Mouse (Mus musculus) common myeloid progenitor, adult 5-6 weeks (primary cell): ENCODE results near the gene R3hdm4. TPM values are rescaled to one million over a fixed set of nuclear protein-coding genes. Genes with fewer than 3 reads are reported as not detected.
"Not testable (repeated sequence)": the region's sequence is repeated elsewhere in the genome, so short reads cannot be mapped to it uniquely, and the experiment has no call there.

ENCODE experiments used
- ATAC-seq: replicated peaks from 2 replicates; pipeline ENCODE4 v1.8.0; 2016; ENCODE audit warnings: low read depth, mild to moderate bottlenecking, moderate TSS enrichment, inconsistent platforms; ENCODE audit not compliant: poor library complexity, severe bottlenecking
- total RNA-seq: library from RNA; stranded (forward); fragments of 200-1000, 187-1606 nt; gene quantifications from 2 replicates; pipeline ENCODE4 v1.2.3, GENCODE M21; 2017

Gene R3hdm4
- total RNA-seq, 1 experiment from 2014 or later: 50.7 TPM

GRCm38 (mm10) chr10:79909092-79909922 lies 11.7 kb downstream of the R3hdm4 start:
- peak; percentile 27 for ATAC-seq

GRCm38 (mm10) chr10:79908167-79909091 lies 12.6 kb downstream of the R3hdm4 start, which contains the start of gene Med16:
Gene Med16, minus strand, starts transcription at chr10:79908923.
- ATAC-seq: peak; percentile 92

DNA sequence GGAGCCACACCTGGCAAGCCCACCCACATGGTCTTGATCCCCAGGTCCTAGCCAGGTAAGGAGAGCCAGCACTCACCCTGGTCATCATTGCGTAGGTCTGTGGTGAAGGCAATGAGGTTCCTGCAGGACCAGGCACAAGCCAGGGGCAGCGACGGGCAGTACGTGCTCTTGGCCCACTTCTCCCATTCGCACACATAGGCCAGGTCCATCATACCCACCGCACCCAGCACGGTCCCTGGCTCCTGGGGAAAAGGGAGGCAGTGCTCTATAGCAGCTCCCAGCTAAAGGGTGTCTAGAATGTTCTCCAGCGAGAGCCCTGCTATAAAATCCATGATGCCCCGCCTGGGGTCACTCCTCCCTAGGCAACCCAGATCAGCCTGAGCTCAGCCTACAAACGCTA lies 13.6 kb downstream of the R3hdm4 start:
- no peak for ATAC-seq

- no peak for ATAC-seq
These were observed 14.3 kb downstream of the R3hdm4 start for GRCm38 (mm10) chr10:79906712-79907111.

- peak; percentile 21; the same call in 1 of the 2 replicates for ATAC-seq
These were observed 20.0 kb downstream of the R3hdm4 start for GRCm38 (mm10) chr10:79900951-79901410.

DNA sequence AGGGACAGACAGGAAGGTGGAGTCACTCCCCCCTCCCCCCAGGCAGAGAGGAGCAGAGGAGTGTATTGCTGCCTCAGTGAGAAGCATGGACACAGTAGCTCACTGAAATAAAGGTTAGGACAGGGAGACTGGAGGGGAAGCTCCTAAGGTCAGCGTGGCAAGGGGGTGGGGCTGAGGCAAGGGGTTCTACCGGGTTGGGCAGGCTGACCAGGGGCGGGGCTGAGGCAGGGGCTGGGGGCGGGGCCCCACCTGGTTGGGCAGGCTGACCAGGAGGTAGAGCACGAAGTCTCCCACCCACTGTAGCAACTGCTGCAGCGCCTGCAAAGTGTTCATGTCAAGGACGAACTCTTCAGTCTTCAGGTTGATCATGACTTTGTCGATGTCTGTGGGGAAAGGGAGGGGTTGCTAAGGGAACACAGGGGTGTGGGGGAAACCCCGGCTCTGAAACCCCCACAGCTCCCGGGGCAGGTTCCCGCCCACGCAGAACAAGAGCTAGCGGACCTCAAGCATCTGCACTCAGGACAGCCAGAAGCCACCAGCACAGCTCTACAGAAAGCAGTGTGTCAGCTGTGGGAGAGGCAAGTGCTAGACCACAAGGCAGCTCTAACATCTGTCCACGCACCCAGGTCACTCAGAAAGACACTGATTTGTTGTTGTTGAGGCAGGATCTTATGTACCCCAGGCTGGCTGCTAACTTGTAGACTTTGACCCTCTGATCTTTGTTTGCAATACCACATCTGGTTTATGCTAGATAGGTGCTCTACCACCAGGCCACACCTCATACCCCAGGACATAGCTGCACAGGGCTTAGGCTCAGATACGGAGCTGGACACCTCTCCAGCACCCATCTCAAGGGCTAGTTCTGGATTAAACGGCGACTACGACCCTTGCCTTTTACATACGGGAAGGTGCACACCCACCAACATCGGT lies 23.4 kb downstream of the R3hdm4 start:
- no peak for ATAC-seq

DNA sequence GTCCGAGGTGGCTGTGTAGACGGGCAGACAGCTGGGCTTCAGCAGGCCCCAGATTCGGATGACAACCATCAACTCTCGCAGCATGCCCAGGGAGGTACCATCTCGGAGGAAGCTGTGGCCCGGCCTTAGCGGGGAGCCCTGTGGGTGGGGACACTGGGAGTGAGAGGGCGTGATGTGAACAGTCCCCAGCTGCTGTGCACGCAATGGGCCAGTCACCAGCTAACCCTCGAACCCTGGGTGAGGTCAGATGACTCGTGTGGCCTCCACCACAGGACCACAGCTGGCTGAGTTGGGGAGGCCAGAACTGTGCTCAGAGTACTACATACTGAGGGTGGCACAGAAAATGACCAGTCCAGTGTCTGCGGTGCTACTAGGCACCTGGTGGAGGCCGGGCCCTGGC lies 24.2 kb downstream of the R3hdm4 start:
- no peak for ATAC-seq

DNA sequence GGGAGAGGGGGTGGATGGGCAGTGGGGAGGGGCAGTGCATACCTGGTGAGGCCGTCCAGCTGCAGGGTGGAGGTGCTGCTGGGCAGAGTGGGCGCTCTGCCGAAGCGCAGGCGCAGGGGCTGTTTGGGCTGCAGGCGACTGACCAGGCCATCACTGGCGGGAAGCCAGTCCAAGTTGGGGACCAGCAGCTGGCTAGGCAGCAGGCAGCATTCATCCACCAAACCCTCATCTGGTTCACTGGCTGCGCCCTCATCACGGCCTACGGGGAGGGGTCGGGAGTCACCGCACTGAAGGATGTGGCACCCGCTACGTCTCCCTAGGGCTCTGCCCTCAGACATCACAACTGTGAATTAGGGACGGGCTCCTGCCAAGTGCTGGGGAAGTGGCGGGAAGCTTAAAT lies 24.7 kb downstream of the R3hdm4 start:
- no peak for ATAC-seq

DNA sequence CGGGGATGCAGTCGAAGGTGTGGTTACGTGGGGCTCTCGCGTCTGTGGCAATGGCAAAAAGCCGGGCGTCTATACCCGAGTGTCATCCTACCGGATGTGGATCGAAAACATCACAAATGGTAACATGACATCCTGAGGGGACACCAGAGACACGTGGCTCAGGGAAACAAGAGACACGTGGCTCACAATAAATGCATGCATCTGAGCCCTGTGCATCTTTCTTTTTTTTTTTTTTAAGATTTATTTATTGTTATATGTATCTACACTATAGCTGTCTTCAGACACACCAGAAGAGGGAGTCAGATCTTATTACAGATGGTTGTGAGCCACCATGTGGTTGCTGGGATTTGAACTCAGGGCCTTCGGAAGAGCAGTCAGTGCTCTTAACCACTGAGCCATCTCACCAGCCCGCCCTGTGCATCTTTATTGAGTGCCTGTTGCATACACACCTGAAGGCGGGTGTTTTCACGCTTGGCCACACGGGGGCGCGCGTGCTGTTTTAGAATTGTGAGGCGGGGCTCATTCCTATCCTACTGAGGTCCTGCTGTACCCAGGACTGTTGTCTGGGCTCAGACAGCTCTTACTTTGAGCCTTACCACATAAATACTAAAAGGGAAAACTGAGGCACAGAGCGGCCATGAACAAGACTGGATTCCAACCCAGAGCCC lies 28.4 kb downstream of the R3hdm4 start:
- peak; percentile 70 for ATAC-seq

DNA sequence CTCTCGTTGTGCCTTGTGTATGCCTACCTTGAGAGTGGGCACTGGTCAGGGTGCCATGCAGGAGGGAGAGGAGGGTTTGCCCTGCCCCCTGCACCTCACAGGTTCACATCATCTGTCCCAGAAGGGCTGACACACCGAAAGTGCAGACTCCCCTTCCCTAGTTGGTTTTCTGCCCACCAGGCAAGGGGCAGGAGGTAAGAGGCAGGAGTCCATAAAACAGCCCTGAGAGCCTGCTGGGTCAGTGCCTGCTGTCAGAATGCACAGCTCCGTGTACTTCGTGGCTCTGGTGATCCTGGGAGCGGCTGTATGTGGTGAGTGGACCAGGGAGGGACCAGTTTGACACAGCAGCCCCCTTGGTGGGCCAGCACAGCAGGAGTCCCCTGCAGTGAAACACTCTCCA lies 30.3 kb downstream of the R3hdm4 start, which contains the start of gene Cfd:
TSS of gene Cfd (plus strand) at position 184 of the 400 bp plus-strand sequence.
- ATAC-seq: no peak

GRCm38 (mm10) chr10:79889386-79889785 lies 31.6 kb downstream of the R3hdm4 start:
- ATAC-seq: peak; percentile 19; the same call in 1 of the 2 replicates

DNA sequence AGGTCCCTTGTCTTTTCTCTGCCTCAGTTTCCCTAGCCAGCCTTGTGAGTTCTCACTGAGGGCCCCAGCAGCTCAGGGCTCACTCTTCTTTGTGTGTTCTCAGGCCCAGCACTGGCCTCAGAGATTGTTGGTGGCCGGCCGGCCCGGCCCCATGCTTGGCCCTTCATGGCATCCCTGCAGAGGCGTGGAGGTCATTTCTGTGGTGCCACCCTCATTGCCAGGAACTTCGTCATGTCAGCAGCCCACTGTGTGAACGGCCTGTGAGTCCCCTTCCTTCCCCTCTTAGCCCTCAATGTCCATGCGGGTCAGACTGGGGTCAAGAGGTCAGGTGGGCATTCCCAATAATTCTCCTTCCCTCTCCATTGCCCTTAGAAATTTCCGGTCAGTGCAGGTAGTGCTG lies 34.4 kb downstream of the R3hdm4 start:
- ATAC-seq: no peak

- ATAC-seq: peak; percentile 24
These were observed 35.0 kb downstream of the R3hdm4 start, which contains the start of gene Elane for GRCm38 (mm10) chr10:79886054-79886453. Gene Elane, plus strand, starts transcription at chr10:79886247.

DNA sequence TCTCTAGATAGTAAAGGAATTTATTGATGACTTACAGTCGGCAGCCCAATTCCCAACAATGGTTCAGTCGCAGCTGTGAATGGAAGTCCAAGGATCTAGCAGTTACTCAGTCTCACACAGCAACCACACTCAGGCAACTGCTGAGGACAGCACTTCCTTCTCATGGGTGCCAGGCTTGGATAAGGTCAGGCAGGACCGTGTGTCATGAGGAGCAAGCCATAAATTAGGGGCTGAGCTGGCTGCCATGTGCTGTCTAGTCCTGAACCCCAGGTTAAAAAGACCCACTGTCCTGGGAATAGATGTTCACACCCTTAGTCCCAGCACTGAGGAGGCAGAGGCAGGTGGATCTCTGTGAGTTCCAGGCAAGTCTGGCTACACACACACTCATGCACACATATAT lies 36.1 kb downstream of the R3hdm4 start:
- ATAC-seq: not testable (repeated sequence)

GRCm38 (mm10) chr10:79884446-79884845 lies 36.6 kb downstream of the R3hdm4 start:
- ATAC-seq: peak; percentile 31; the same call in 1 of the 2 replicates

GRCm38 (mm10) chr10:79883297-79884084 lies 37.5 kb downstream of the R3hdm4 start:
- ATAC-seq: peak; percentile 34

DNA sequence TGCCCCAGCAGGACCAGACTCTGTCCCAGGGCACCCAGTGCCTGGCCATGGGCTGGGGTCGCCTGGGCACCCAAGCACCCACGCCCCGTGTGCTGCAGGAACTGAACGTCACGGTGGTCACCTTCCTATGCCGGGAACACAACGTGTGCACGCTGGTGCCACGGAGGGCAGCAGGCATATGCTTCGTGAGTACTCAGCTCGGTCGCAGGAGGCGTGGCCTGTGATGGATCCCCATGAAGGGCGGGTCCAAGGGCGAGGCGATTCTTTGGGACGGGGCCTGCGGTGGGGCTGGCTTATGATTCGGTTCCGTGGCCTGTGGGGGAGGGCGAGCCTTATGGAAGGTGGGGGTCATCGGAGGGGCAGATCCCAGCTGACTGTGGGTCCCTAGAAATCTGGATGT lies 39.0 kb downstream of the R3hdm4 start:
- peak; percentile 23; the same call in 1 of the 2 replicates for ATAC-seq

- no peak for ATAC-seq
These were observed 40.3 kb downstream of the R3hdm4 start for GRCm38 (mm10) chr10:79880721-79881120.
